Mouse (Mus musculus) olfactory bulb, adult 2 months (tissue): Measurements from ENCODE around the gene Daxx.

Experiments
- CTCF ChIP-seq: fragments of 200-500 bp; IDR thresholded peaks from 2 replicates; pipeline ENCODE4 v1.5.1; 2012; ENCODE audit warnings: low read depth, mild to moderate bottlenecking, low read length, moderate library complexity; ENCODE audit not compliant: insufficient read depth
- POLR2A ChIP-seq: fragments of 200-500 bp; IDR thresholded peaks from 2 replicates; pipeline ENCODE4 v1.6.1; 2012; ENCODE audit warnings: mild to moderate bottlenecking, low read depth, low read length, moderate library complexity; ENCODE audit not compliant: insufficient read depth

DNA sequence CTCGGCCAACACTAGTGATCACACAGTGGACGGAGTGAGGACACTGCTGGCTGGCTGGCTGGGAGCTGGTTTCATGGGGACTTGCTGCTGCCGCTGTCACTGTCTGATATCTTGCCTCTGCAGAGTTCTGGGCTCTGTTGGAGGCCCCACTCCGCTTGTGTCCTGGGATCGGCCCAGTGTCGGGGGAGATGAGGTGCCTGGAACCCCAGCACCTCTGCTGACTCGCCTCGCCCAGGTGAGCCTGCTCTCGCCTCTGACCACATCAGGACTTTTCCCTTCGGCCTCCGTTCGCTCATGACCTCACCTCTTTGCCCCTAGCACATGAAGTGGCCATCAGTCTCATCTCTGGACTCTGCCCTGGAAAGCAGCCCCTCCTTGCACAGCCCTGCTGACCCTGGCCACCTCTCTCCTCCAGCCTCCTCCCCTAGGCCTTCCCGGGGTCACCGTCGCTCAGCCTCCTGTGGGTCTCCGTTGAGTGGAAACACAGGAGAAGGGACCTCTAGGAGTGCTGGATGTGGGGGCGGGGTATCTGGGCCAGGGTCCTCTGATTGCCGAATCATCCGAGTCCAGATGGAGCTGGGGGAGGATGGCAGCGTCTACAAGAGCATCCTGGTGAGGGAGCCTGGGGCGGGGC, 26.3 kb downstream of the Daxx start:
- no peak for TF ChIP-seq POLR2A
- no peak for TF ChIP-seq CTCF
